Mouse (Mus musculus) heart, postnatal 0 days (tissue): ENCODE measurements around the gene Smpd4. TPM values are rescaled to one million over a fixed set of nuclear protein-coding genes. Genes with fewer than 3 reads are reported as not detected.

Experiments used
- ATAC-seq: fragments of 200-750 bp; cut with Nextera tagmentation; 2 replicates; pipeline ENCODE4 v1.8.0; 2017; ENCODE audit warnings: low read depth, moderate number of reproducible peaks, moderate library complexity; ENCODE audit not compliant: insufficient read depth
- DNase-seq: peaks from one replicate; pipeline ENCODE4 v3.0.0-alpha.2; 2016; ENCODE audit warnings: low spot score
- H3K27ac ChIP-seq: fragments of 300-500 bp; sonication (generic); 2 replicates; pipeline ENCODE4 v1.5.1; 2014; ENCODE audit warnings: low read depth, mild to moderate bottlenecking
- H3K27me3 ChIP-seq: fragments of 300-500 bp; sonication (generic); 2 replicates; pipeline ENCODE4 v1.6.1; 2014; ENCODE audit warnings: low read length, mixed read lengths; ENCODE audit not compliant: control insufficient read depth, insufficient read depth
- H3K36me3 ChIP-seq: fragments of 300-500 bp; sonication (generic); replicated peaks from 2 replicates; pipeline ENCODE4 v1.6.1; 2014; ENCODE audit warnings: low read length, mixed read lengths; ENCODE audit not compliant: control insufficient read depth, insufficient read depth
- H3K4me1 ChIP-seq: fragments of 300-500 bp; sonication (generic); 2 replicates; pipeline ENCODE4 v1.6.1; 2014; ENCODE audit warnings: antibody characterized with exemption; ENCODE audit not compliant: control insufficient read depth, insufficient read depth
- H3K4me2 ChIP-seq: fragments of 300-500 bp; sonication (generic); 2 replicates; pipeline ENCODE4 v1.6.1; 2014; ENCODE audit warnings: low read depth, mild to moderate bottlenecking, low read length, moderate library complexity
- H3K4me3 ChIP-seq: fragments of 300-500 bp; sonication (generic); 2 replicates; pipeline ENCODE4 v1.5.1; 2014; ENCODE audit warnings: low read depth, low read length
- H3K9ac ChIP-seq: fragments of 300-500 bp; sonication (generic); replicated peaks from 2 replicates; pipeline ENCODE4 v1.6.1; 2014; ENCODE audit warnings: low read depth, low read length, mixed read lengths
- H3K9me3 ChIP-seq: fragments of 300-500 bp; sonication (generic); replicated peaks from 2 replicates; pipeline ENCODE4 v1.6.1; 2016; ENCODE audit warnings: low read length; ENCODE audit not compliant: control insufficient read depth
- CTCF ChIP-seq: IDR thresholded peaks from 2 replicates; pipeline ENCODE4 v1.5.1; 2016; ENCODE audit warnings: antibody characterized with exemption, control low read depth, low read depth
- EP300 ChIP-seq: IDR thresholded peaks from 2 replicates; pipeline ENCODE4 v1.6.1; 2016; ENCODE audit warnings: antibody characterized with exemption, low read depth
- WGBS: fragments of 180-500 bp; shearing (Covaris S2); extraction: QIAGEN DNeasy Blood & Tissue Kit; methylation state at CpG from one replicate; pipeline ENCODE4 v1.1.7; 2014; 5-methylcytosine and 5-hydroxymethylcytosine counted together
- polyA plus RNA-seq: library from polyadenylated mRNA; unstranded; fragments of >200 nt; fragmentation: Nextera tagmentation; extraction: Ambion mirVana; gene quantifications from 2 replicates; pipeline ENCODE4 v1.2.1, GENCODE M21; 2015
- total RNA-seq: library from RNA; depleted of rRNA; stranded (reverse); fragments of >200 nt; gene quantifications from 2 replicates; pipeline ENCODE4 v1.2.3, GENCODE M21; 2014; ENCODE audit warnings: low replicate concordance

Gene Smpd4
- total and polyA plus RNA-seq, 2 experiments from 2014 or later: 10.1 to 18.2 TPM

DNA sequence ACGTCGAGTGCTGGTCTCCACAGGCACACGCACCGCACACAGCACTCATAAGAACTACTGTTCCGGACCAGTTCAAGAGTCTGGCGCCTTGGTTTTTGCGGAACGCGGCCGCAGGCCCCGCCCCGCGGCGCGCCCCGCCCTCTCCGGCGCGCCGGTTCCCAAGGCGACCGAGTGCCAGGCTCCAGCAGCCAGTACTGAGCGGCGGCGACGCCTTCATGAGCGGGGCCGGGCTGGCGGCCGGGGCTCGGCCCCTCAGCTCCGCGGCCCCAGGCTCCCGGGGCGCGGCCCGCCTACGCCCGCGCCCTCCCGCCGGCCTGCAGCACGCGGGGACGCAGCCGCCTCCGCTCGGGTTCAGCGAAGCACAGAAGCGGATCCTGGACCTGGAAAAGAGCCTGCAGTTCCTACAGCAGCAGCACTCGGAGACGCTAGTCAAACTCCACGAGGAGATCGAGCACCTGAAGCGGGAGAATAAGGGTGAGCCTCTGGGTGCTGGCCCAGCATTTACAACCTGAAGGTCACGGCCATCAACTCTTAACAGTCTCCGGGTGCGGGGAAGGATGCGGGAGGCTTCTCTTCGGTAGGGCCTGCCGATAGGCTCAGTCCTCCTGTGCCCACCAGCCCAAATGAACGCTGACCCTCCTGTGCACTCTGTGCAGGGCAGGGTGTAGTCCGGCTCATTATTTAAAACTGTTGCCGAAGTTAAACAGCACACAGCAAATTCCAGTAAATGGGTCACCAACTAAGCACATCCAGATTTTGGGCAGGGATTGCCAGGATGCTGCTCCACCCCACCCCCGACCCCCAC, 27.4 kb downstream of the Smpd4 start, which contains the start of gene Ccdc74a:
Ccdc74a (plus strand) TSS at position 161 of the 805 bp plus-strand sequence.
- Histone ChIP-seq H3K9me3 (no peaks in the 10 kb centered on the region), H3K9ac (0 out of 2 replicates have a peak within 1 kb of the TSS, but pooled peaks have one; percentile 24), H3K36me3 (peaks cover 33% of the 10 kb centered on the region), H3K4me1 (peaks cover 7% of the 10 kb centered on the region), H3K27me3 (no peaks in the 10 kb centered on the region), H3K27ac (no peak within 1 kb of the TSS), H3K4me3 (peak within 1 kb of the TSS; percentile 54), H3K4me2 (peak within 1 kb of the TSS; percentile 80)
- 2% methylated on average over 57 of the region's 65 CpGs for WGBS
- TF ChIP-seq EP300 (no peak), CTCF (no peak)
- ATAC-seq (peak; percentile 94), DNase-seq (peak; percentile 81)

GRCm38 (mm10) chr16:17647156-17647555, 28.0 kb downstream of the Smpd4 start:
- no peak for DNase-seq
- H3K36me3 ChIP-seq: peaks cover 36% of the 10 kb centered on the region

GRCm38 (mm10) chr16:17647566-17648340, 28.6 kb downstream of the Smpd4 start:
- no peak for ATAC-seq
- H3K9me3 ChIP-seq: no peaks in the 10 kb centered on the region
- H3K9ac ChIP-seq: no peak overlapping the region
- H3K4me3 ChIP-seq: no peak overlapping the region
- H3K4me2 ChIP-seq: no peak overlapping the region
- DNase-seq: no peak
- no peak overlapping the region for H3K27ac ChIP-seq
- H3K36me3 ChIP-seq: peaks cover 36% of the 10 kb centered on the region
- H3K4me1 ChIP-seq: peaks cover 7% of the 10 kb centered on the region
- WGBS: 89% methylated on average over 10 of the region's 10 CpGs
- no peaks in the 10 kb centered on the region for H3K27me3 ChIP-seq
- TF ChIP-seq CTCF (no peak), EP300 (no peak)

More at GRCm38 (mm10) chr16:17647156-17647555, 28.0 kb downstream of the Smpd4 start:
- Histone ChIP-seq H3K4me2 (peak overlapping the region; percentile 80; the same call in 1 of the 2 replicates), H3K4me1 (peaks cover 7% of the 10 kb centered on the region), H3K9me3 (no peaks in the 10 kb centered on the region), H3K27me3 (no peaks in the 10 kb centered on the region), H3K9ac (no peak overlapping the region), H3K27ac (no peak overlapping the region), H3K4me3 (no peak overlapping the region)
- no peak for TF ChIP-seq EP300
- TF ChIP-seq CTCF: no peak
- 41% methylated on average over 1 of the region's 1 CpGs for WGBS
- ATAC-seq: no peak

- WGBS: 81% methylated on average over 16 of the region's 16 CpGs
- Histone ChIP-seq H3K9ac (no peak overlapping the region), H3K27ac (no peak overlapping the region), H3K4me1 (peaks cover 7% of the 10 kb centered on the region), H3K9me3 (no peaks in the 10 kb centered on the region), H3K4me3 (no peak overlapping the region), H3K27me3 (no peaks in the 10 kb centered on the region), H3K4me2 (no peak overlapping the region), H3K36me3 (peaks cover 47% of the 10 kb centered on the region)
- no peak for TF ChIP-seq CTCF
- TF ChIP-seq EP300: no peak
- ATAC-seq (no peak), DNase-seq (no peak)
These were observed 30.9 kb downstream of the Smpd4 start for GRCm38 (mm10) chr16:17649925-17650605.

DNA sequence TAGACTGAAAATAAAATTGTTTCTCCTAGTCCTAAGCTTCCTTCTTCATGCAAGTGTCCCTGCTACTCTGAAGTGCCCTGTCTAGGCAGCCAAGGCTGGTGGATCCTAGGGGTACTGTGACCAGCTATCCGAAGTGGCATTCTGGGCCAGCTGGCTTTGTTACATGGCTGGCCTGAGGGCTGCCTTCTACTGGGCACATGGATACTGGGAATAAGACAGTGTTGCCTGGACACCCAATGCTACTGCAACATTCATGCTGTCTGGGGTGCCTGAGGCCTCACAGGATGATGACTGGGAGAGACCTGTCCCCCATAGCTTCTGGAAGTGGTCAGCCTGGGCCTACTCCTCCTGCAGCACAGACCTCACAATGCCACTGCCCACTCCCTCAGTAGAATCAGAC, 31.6 kb downstream of the Smpd4 start:
- no peak for DNase-seq
- Histone ChIP-seq H3K27ac (no peak overlapping the region), H3K36me3 (peaks cover 53% of the 10 kb centered on the region), H3K27me3 (no peaks in the 10 kb centered on the region), H3K4me3 (no peak overlapping the region), H3K9ac (no peak overlapping the region), H3K4me1 (peaks cover 7% of the 10 kb centered on the region), H3K9me3 (no peaks in the 10 kb centered on the region), H3K4me2 (no peak overlapping the region)
- WGBS: 100% methylated on average over 1 of the region's 1 CpGs
- no peak for TF ChIP-seq CTCF
- no peak for TF ChIP-seq EP300
- ATAC-seq: no peak
